Mouse (Mus musculus) right cerebral cortex, adult 18-20 months (tissue): ENCODE measurements around the gene Muc4.

ENCODE experiments used
- DNase-seq: peaks from one replicate; pipeline ENCODE4 v3.0.0; 2022; ENCODE audit warnings: mixed read lengths

The Muc4 gene

DNA sequence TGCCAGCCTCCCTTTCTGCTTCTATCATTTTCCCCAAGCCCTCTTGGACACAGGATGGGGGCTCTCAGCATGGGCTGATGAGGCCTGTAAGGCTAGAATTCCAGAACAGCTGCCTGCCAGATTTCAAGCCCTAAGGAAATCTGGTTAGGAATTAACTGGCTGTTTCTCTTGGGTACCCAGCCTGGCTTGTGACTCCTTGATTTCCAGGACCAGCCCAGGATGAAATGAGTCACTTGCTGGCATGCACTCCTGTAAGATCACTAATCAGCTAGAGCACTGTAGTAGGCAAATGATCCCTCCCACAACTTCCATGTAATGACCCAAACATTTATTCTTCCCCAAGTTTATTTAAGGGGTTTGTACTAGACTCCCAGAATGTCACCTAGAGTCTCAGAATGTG is 7.4 kb upstream of the Muc4 start:
- DNase-seq: no peak

DNA sequence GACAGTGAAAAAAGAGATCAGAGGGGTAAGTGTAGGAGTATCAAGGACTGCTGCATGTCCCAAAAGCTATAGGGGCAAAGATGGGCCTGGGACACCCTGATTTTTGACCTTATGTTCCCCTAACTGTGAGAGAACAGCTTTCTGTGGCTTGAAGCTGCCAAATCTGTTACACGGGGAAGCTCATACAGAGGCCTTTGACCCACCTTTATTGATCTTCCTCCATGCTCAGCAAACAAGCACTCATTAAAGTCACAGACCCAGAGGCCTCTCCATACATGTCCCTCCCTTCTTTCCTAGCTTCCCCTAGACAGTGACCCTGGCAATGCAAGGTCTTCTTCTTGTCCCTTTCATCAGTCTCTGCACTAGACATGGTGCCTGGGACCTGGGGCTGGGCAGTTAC is 7.0 kb upstream of the Muc4 start:
- DNase-seq: no peak

GRCm38 (mm10) chr16:32733213-32733612 is 2.5 kb upstream of the Muc4 start:
- DNase-seq: no peak

GRCm38 (mm10) chr16:32736022-32736421 is 336 bp downstream of the Muc4 start:
- no peak for DNase-seq

DNA sequence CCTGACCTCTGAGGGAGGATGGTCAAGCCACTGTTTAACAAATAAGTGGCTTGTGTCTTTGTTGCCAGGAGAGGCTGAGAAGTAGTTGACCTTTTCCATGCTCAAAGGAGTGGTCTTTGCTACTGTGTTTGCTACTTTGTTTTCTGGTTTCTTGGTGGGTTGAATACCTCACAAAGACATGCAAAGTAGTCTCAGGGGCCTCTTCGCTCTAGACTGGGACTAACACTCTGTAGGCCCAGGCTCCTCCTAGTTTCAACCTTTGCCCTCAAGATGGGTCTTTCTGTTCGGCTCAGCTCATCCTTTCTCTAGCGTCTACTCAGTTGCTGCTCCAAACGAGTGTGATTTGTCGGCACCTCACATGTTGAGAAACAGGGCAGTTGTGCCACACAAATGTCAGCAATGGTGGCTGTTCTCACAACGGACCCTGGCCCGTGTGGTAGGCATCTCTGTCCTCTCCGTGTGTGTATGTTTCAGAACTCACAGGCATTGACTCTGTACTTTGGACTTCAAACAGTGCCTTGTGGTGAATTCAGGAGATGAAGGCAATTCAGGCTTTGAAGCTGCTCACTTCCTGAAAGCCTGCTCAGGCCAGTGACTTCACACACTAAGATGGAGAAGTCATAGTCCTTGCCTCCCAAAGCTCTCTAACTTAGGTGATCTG is 4.4 kb downstream of the Muc4 start:
- no peak for DNase-seq

DNA sequence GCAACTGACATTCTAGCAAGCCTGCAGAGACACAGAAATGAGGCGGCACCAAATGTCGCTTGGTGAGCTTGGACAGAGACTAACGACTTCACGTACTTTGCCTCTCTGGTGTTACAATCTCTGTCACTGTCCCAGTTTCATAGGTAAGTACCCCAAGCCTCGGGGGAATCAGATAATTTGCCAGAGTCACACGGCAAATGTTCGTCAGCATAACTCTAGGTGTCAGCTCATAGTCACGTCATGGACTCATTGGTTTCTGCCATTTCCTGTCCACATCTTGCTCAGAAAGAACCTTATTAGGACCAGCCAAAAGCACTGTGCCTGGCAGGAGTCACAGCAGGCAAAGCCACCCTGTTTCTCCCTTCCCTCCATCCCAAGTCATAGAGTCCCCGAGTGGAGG is 5.7 kb downstream of the Muc4 start:
- no peak for DNase-seq

GRCm38 (mm10) chr16:32742712-32743111 is 7.0 kb downstream of the Muc4 start:
- no peak for DNase-seq

GRCm38 (mm10) chr16:32745852-32746251 is 10.2 kb downstream of the Muc4 start:
- DNase-seq: peak; percentile 4

DNA sequence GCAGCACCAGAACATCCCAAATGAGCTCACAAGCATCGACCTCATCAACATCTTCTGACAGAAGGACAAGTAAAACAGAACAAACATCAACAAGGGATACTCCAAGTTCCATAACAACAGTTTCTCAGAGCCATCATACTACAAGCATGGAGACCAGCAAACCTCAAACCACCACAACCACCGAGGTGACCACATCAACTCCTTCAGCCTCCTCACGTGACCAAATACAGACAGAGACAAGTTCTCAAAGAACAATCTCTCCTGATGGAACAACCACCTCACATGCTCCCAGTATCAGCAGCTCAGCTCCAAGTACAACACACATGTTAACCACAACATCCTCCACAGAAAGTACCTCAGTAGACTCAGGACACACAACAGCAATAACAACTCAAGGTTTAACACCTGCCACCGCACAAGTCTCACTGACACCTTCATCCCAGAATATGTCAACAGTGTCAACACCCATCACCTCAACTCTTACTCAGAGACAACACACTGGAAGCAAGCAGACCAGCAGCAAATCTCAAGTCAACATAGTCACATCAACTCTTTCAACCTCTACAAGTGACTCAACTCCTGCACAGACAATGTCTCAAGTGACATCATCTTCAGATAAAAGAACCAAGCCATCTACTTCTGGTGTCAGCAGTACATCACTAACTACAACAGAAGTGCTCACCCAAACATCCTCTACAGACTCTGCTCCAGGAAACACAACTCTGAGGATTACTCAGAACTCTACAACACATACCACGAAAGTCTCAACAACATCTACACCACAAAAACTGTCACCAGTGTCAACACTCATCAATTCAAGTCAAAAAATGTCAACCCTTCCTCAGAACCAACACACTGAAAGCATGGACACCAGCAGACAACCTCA is 14.8 kb downstream of the Muc4 start:
- no peak for DNase-seq

GRCm38 (mm10) chr16:32764550-32764949 is 28.9 kb downstream of the Muc4 start:
- DNase-seq: no peak

DNA sequence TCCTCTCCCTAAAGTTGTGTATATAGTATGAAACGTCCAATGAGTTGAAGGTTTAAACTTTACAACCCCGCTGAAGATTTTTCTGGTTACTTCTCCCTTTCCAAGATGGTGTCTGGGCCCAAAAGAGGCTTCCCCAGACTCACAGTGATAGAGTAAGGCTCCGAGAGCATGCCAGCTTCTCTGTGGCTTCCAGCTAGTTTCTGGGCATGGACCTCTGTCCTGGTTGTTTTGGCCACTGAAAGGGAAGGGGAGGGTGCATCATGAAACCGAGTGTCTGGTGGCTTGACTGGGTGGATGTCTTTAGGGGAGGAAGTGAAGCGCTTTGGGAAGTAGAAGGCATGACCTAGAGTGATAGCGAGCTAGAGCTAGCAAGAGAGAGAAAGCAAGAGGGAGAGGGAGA is 29.3 kb downstream of the Muc4 start:
- DNase-seq: no peak

- no peak for DNase-seq
Measured at GRCm38 (mm10) chr16:32766904-32767303, 31.2 kb downstream of the Muc4 start.

DNA sequence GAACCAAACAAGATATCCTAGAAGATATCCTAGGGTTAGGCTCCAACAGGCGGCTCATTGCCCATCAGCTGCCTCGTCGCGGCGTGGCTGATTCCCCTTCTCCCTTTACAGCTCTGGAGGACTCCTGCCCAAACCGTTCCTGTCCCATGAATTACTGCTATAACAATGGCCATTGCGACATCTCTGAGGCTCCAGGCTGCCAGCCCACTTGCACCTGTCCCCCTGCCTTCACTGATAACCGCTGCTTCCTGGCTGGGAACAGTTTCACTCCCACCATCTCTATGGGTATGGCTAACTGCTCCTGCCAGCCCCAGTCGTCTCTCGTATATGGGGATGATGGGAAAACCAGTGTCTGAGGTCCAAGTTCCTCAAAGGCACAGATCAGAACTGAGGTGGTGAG is 41.0 kb downstream of the Muc4 start:
- no peak for DNase-seq

- no peak for DNase-seq
Measured at GRCm38 (mm10) chr16:32778956-32779355, 43.3 kb downstream of the Muc4 start.

GRCm38 (mm10) chr16:32783324-32784062 is 47.8 kb downstream of the Muc4 start:
- no peak for DNase-seq

GRCm38 (mm10) chr16:32784840-32785239 is 49.2 kb downstream of the Muc4 start:
- peak; percentile 50 for DNase-seq

- DNase-seq: no peak
Measured at GRCm38 (mm10) chr16:32790056-32790455, 54.4 kb downstream of the Muc4 start.

GRCm38 (mm10) chr16:32795177-32795576 is 59.5 kb downstream of the Muc4 start:
- DNase-seq: no peak

- no peak for DNase-seq
Measured at GRCm38 (mm10) chr16:32796676-32797425, 61.2 kb downstream of the Muc4 start.

- no peak for DNase-seq
Measured at GRCm38 (mm10) chr16:32797426-32797689, 61.7 kb downstream of the Muc4 start, which contains the start of gene Muc20. Muc20 (minus strand) TSS chr16:32797435.

- DNase-seq: no peak
Measured at GRCm38 (mm10) chr16:32803252-32803853, 67.7 kb downstream of the Muc4 start.

DNA sequence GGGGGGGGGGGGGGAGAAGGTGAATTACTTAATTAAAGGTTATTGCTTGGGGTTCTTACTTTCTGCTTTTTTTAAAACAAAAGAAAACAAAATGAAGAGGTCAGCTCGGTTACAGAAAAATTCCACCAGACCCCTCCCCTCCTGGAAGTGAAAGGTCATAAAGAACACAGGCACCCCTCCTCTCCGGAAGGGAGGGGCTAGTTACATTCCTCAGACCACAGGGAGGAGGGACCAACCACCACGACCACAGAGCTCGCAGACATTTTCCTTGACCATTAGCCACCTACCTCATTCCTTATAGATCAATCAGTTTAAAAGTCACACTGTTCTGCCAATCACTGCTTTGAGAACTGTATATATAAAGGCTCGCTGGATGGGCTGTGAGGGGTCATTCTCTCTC is 68.2 kb downstream of the Muc4 start:
- no peak for DNase-seq

GRCm38 (mm10) chr16:32805151-32805550 is 69.5 kb downstream of the Muc4 start:
- DNase-seq: no peak
